Mouse (Mus musculus) lung, adult 2 months (tissue): ENCODE measurements around the gene Larp4b.

Source experiments
- CTCF ChIP-seq: fragments of 200-500 bp; IDR thresholded peaks from 2 replicates; pipeline ENCODE4 v1.5.1; 2011; ENCODE audit warnings: mild to moderate bottlenecking, low read length, control low read depth; ENCODE audit not compliant: insufficient read depth
- POLR2A ChIP-seq: fragments of 200-500 bp; IDR thresholded peaks from 2 replicates; pipeline ENCODE4 v1.6.1; 2011; ENCODE audit warnings: low read depth, mild to moderate bottlenecking, control low read depth, low read length, borderline replicate concordance; ENCODE audit errors: extremely low read depth

DNA sequence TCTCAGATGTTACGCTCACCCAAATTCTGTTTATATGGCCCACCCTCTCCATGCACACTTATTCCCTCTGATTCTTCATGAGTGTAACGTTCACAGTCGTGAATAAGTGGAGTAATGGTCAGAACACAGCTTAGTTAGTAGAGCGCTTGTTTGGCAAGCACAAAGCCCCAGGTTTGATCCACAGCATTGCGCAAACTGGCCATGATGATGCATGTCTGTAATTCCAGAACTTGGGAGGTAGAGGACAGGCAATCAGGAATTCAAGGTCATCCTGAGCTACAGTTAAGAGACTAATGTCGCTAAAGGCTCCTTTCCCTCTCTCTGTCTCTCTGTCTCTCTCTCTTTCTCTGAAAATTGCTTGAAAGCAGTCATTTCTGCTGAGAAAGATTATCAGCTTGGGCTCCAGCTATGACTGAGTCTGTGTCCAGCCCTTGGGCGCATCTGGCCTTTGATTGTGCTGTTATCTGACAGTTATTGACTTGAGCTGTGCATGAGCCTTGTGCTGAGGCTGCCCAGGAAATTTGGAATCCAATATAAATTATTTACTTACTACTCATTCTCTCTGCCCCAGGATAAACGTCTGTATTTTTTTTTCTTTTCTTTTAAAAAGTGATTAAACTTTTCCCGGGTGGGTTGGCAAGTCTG, 129.2 kb downstream of the Larp4b start:
- TF ChIP-seq POLR2A (no peak), CTCF (no peak)
